Mouse (Mus musculus) stomach, postnatal 0 days (tissue): ENCODE results near the gene Tbc1d10a. TPM values are rescaled to one million over a fixed set of nuclear protein-coding genes. Genes with fewer than 3 reads are reported as not detected.

Experiments used
- ATAC-seq: fragments of 200-750 bp; cut with Nextera tagmentation; 2 replicates; pipeline ENCODE4 v1.8.0; 2017; ENCODE audit not compliant: low FRiP score, low TSS enrichment
- DNase-seq: peaks from one replicate; pipeline ENCODE4 v3.0.0-alpha.2; 2016; ENCODE audit warnings: low spot score
- H3K27ac ChIP-seq: fragments of 300-500 bp; sonication (generic); replicated peaks from 2 replicates; pipeline ENCODE4 v1.5.1; 2014; ENCODE audit warnings: mild to moderate bottlenecking, control low read depth
- H3K27me3 ChIP-seq: fragments of 300-500 bp; sonication (generic); 2 replicates; pipeline ENCODE4 v1.6.1; 2014; ENCODE audit warnings: low read length; ENCODE audit not compliant: control insufficient read depth, insufficient read depth
- H3K36me3 ChIP-seq: fragments of 300-500 bp; sonication (generic); 2 replicates; pipeline ENCODE4 v1.6.1; 2014; ENCODE audit warnings: low read length, mixed read lengths; ENCODE audit not compliant: control insufficient read depth, insufficient read depth
- H3K4me1 ChIP-seq: fragments of 300-500 bp; sonication (generic); replicated peaks from 2 replicates; pipeline ENCODE4 v1.6.1; 2014; ENCODE audit warnings: antibody characterized with exemption; ENCODE audit not compliant: control insufficient read depth, insufficient read depth
- H3K4me2 ChIP-seq: fragments of 300-500 bp; sonication (generic); replicated peaks from 2 replicates; pipeline ENCODE4 v1.6.1; 2014; ENCODE audit warnings: low read depth, mild to moderate bottlenecking, control low read depth, moderate library complexity
- H3K4me3 ChIP-seq: fragments of 300-500 bp; sonication (generic); 2 replicates; pipeline ENCODE4 v1.5.1; 2014; ENCODE audit warnings: low read depth, low read length, control low read depth
- H3K9ac ChIP-seq: fragments of 300-500 bp; sonication (generic); 2 replicates; pipeline ENCODE4 v1.6.1; 2014; ENCODE audit warnings: mild to moderate bottlenecking, low read length, control low read depth, mixed read lengths
- H3K9me3 ChIP-seq: fragments of 300-500 bp; sonication (generic); 2 replicates; pipeline ENCODE4 v1.6.1; 2016; ENCODE audit warnings: low read length; ENCODE audit not compliant: control insufficient read depth
- CTCF ChIP-seq: IDR thresholded peaks from 2 replicates; pipeline ENCODE4 v1.5.1; 2016; ENCODE audit warnings: antibody characterized with exemption, low read depth, mild to moderate bottlenecking, moderate library complexity
- EP300 ChIP-seq: optimal IDR thresholded peaks from 2 replicates; pipeline ENCODE3; 2016; ENCODE audit warnings: antibody characterized with exemption
- WGBS: fragments of 180-500 bp; shearing (Covaris S2); extraction: QIAGEN DNeasy Blood & Tissue Kit; methylation state at CpG from one replicate; pipeline ENCODE4 v1.1.7; 2014; 5-methylcytosine and 5-hydroxymethylcytosine counted together
- polyA plus RNA-seq: library from polyadenylated mRNA; unstranded; fragments of >200 nt; fragmentation: Nextera tagmentation; extraction: Ambion mirVana; gene quantifications from 2 replicates; pipeline ENCODE4 v1.2.1, GENCODE M21; 2015

Tbc1d10a gene
- polyA plus RNA-seq, 1 experiment from 2014 or later: 35.1 TPM

GRCm38 (mm10) chr11:4219317-4219751 is 32.7 kb downstream of the Tbc1d10a start:
- H3K4me3 ChIP-seq: no peak overlapping the region
- H3K27ac ChIP-seq: peak overlapping the region; percentile 24; the same call in 1 of the 2 replicates
- H3K9ac ChIP-seq: no peak overlapping the region; the same call in 1 of the 2 replicates
- ATAC-seq (no peak), DNase-seq (peak; percentile 77)
- peaks cover 13% of the 10 kb centered on the region for H3K36me3 ChIP-seq
- 4% methylated on average over 2 of the region's 2 CpGs for WGBS
- no peaks in the 10 kb centered on the region for H3K9me3 ChIP-seq
- H3K27me3 ChIP-seq: no peaks in the 10 kb centered on the region
- H3K4me1 ChIP-seq: no peaks in the 10 kb centered on the region
- peak; percentile 97 for TF ChIP-seq CTCF
- TF ChIP-seq EP300: no peak
- H3K4me2 ChIP-seq: peak overlapping the region; percentile 95

- ATAC-seq (no peak), DNase-seq (no peak)
- Histone ChIP-seq H3K4me3 (no peak overlapping the region), H3K4me2 (no peak overlapping the region), H3K27me3 (no peaks in the 10 kb centered on the region), H3K9me3 (no peaks in the 10 kb centered on the region), H3K27ac (no peak overlapping the region), H3K4me1 (no peaks in the 10 kb centered on the region), H3K9ac (no peak overlapping the region), H3K36me3 (peaks cover 8% of the 10 kb centered on the region)
- WGBS: 61% methylated on average over 9 of the region's 9 CpGs
- TF ChIP-seq EP300 (no peak), CTCF (no peak)
These were observed 33.3 kb downstream of the Tbc1d10a start for GRCm38 (mm10) chr11:4219908-4220307.

- DNase-seq (peak; percentile 80), ATAC-seq (no peak)
- Histone ChIP-seq H3K27me3 (no peaks in the 10 kb centered on the region), H3K9ac (no peak overlapping the region), H3K4me3 (no peak overlapping the region), H3K4me2 (no peak overlapping the region), H3K4me1 (no peaks in the 10 kb centered on the region), H3K27ac (no peak overlapping the region), H3K36me3 (peaks cover 4% of the 10 kb centered on the region; the same call in 1 of the 2 replicates), H3K9me3 (no peaks in the 10 kb centered on the region)
- no peak for TF ChIP-seq EP300
- TF ChIP-seq CTCF: peak; percentile 88
- 63% methylated on average over 28 of the region's 28 CpGs for WGBS
These were observed 34.1 kb downstream of the Tbc1d10a start for GRCm38 (mm10) chr11:4220443-4221400.

GRCm38 (mm10) chr11:4222046-4222950 is 35.7 kb downstream of the Tbc1d10a start:
- Histone ChIP-seq H3K27me3 (no peaks in the 10 kb centered on the region), H3K4me2 (no peak overlapping the region), H3K4me1 (no peaks in the 10 kb centered on the region), H3K36me3 (no peaks in the 10 kb centered on the region), H3K9me3 (no peaks in the 10 kb centered on the region), H3K4me3 (no peak overlapping the region), H3K27ac (no peak overlapping the region), H3K9ac (no peak overlapping the region)
- TF ChIP-seq CTCF (no peak), EP300 (no peak)
- WGBS: 54% methylated on average over 17 of the region's 17 CpGs
- no peak for DNase-seq
- ATAC-seq: no peak

- Histone ChIP-seq H3K9ac (no peak overlapping the region), H3K9me3 (no peaks in the 10 kb centered on the region), H3K27me3 (no peaks in the 10 kb centered on the region), H3K4me1 (no peaks in the 10 kb centered on the region), H3K4me2 (no peak overlapping the region), H3K27ac (no peak overlapping the region), H3K36me3 (no peaks in the 10 kb centered on the region), H3K4me3 (no peak overlapping the region)
- WGBS: 32% methylated on average over 7 of the region's 7 CpGs
- ATAC-seq: peak; percentile 33; the same call in 1 of the 2 replicates
- no peak for TF ChIP-seq CTCF
- TF ChIP-seq EP300: no peak
- peak; percentile 75 for DNase-seq
These were observed 37.0 kb downstream of the Tbc1d10a start for GRCm38 (mm10) chr11:4223393-4224188.
